Mouse (Mus musculus) stomach, postnatal 0 days (tissue): ENCODE data around the gene Iqcd.

Experiments used
- CTCF ChIP-seq: IDR thresholded peaks from 2 replicates; pipeline ENCODE4 v1.5.1; 2016; ENCODE audit warnings: antibody characterized with exemption, low read depth, mild to moderate bottlenecking, moderate library complexity
- EP300 ChIP-seq: optimal IDR thresholded peaks from 2 replicates; pipeline ENCODE3; 2016; ENCODE audit warnings: antibody characterized with exemption

- no peak for TF ChIP-seq EP300
- TF ChIP-seq CTCF = no peak
These were observed 22.7 kb upstream of the Iqcd start for GRCm38 (mm10) chr5:120566101-120566500.
